Mouse (Mus musculus): ENCODE measurements around the gene Mrps18c. TPM values are rescaled to one million over a fixed set of nuclear protein-coding genes. Genes with fewer than 3 reads are reported as not detected.

Gene Mrps18c
- polyA plus RNA-seq, 1 experiment from 2014 or later, result 184 TPM

GRCm38 (mm10) chr5:100837907-100838306 is 39.5 kb downstream of the Mrps18c start:
- no peaks in the 10 kb centered on the region for H3K4me1 ChIP-seq (ENCODE audit: control insufficient read depth, insufficient read depth, low read length)
- H3K27ac ChIP-seq (ENCODE audit: low read depth, low read length), result no peak overlapping the region
- H3K4me3 ChIP-seq (ENCODE audit: low read depth, low read length), result no peak overlapping the region
- H3K4me2 ChIP-seq (ENCODE audit: low read depth, low read length), result no peak overlapping the region
- H3K9me3 ChIP-seq (ENCODE audit: control insufficient read depth, low read length), result no peaks in the 10 kb centered on the region
- no peak for ATAC-seq (ENCODE audit: low read depth)
- H3K9ac ChIP-seq (replicated peaks; ENCODE audit: low read depth, low read length), result no peak overlapping the region
- no peaks in the 10 kb centered on the region for H3K27me3 ChIP-seq (ENCODE audit: control insufficient read depth, insufficient read depth, low read length)
- no peaks in the 10 kb centered on the region for H3K36me3 ChIP-seq (ENCODE audit: control insufficient read depth, insufficient read depth, low read length)
- 94% methylated on average over 7 of the region's 7 CpGs for WGBS

- no peaks in the 10 kb centered on the region for H3K36me3 ChIP-seq (ENCODE audit: control insufficient read depth, insufficient read depth, low read length)
- H3K4me2 ChIP-seq (ENCODE audit: low read depth, low read length), result no peak overlapping the region
- H3K27ac ChIP-seq (ENCODE audit: low read depth, low read length), result no peak overlapping the region
- peaks cover 7% of the 10 kb centered on the region for H3K4me1 ChIP-seq (ENCODE audit: control insufficient read depth, insufficient read depth, low read length)
- H3K4me3 ChIP-seq (ENCODE audit: low read depth, low read length), result no peak overlapping the region
- no peak overlapping the region for H3K9ac ChIP-seq (replicated peaks; ENCODE audit: low read depth, low read length)
- peaks cover 28% of the 10 kb centered on the region for H3K27me3 ChIP-seq (ENCODE audit: control insufficient read depth, insufficient read depth, low read length)
- 55% methylated on average over 3 of the region's 3 CpGs for WGBS
- H3K9me3 ChIP-seq (ENCODE audit: control insufficient read depth, low read length), result no peaks in the 10 kb centered on the region
- no peak for ATAC-seq (ENCODE audit: low read depth)
Observed at GRCm38 (mm10) chr5:100844485-100844884, 46.1 kb downstream of the Mrps18c start.

- peak within 1 kb of the TSS; percentile 95 for H3K4me2 ChIP-seq (ENCODE audit: low read depth, low read length)
Observed at GRCm38 (mm10) chr5:100845485-100845847, 47.0 kb downstream of the Mrps18c start, which contains the start of gene Gpat3. Gene Gpat3 (plus strand): TSS chr5:100845713.

DNA sequence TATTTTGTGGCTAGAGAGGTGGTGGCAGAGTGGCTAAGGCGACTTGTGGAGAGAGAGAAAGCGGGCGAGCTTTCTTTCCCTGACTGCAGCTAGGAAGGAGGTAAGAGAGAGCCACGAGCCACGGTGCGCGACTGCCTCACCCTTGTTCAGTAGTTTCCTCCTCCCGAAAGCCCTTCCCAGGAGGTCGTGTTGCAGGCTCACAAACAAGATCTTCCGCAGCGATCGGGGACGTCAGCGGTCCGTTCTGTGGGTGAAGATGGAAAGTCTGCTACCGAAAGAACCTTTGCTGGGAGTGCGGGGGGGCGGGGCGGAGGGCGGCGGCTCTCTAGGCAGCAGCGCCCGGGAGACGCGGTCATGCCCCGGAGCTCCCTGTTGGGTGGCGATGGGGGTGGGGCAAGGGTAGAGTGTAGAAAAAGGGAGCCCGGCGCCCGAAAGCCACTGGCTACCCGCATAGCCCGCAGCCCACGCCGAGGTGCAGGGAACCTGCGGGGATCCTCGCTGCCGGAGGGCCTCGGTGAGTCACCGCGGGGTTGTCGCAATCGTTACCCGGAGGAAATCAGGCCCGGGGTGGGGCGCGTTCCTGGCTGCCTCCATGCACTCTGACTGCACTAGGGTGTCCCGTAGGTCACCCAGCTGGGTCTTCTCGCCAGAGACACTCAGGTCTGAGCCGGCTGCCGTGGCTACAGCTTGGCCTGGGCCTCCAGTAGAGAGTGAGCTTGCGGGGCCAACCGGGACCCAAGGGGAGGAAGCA is 47.6 kb downstream of the Mrps18c start:
- Histone ChIP-seq H3K4me3 (ENCODE audit: low read depth, low read length) (peak overlapping the region; percentile 48), H3K4me1 (ENCODE audit: control insufficient read depth, insufficient read depth, low read length) (peaks cover 7% of the 10 kb centered on the region), H3K27ac (ENCODE audit: low read depth, low read length) (no peak overlapping the region), H3K36me3 (ENCODE audit: control insufficient read depth, insufficient read depth, low read length) (no peaks in the 10 kb centered on the region), H3K9ac (replicated peaks; ENCODE audit: low read depth, low read length) (peak overlapping the region; percentile 47), H3K4me2 (ENCODE audit: low read depth, low read length) (peak overlapping the region; percentile 95), H3K9me3 (ENCODE audit: control insufficient read depth, low read length) (no peaks in the 10 kb centered on the region), H3K27me3 (ENCODE audit: control insufficient read depth, insufficient read depth, low read length) (peaks cover 28% of the 10 kb centered on the region)
- ATAC-seq (ENCODE audit: low read depth), result peak; percentile 63
- under 1% methylated on average over 49 of the region's 52 CpGs for WGBS

More at GRCm38 (mm10) chr5:100845485-100845847, 47.0 kb downstream of the Mrps18c start, which contains the start of gene Gpat3:
- ATAC-seq (ENCODE audit: low read depth), result peak; percentile 44; the same call in 1 of the 2 replicates
- peak within 1 kb of the TSS; percentile 48 for H3K4me3 ChIP-seq (ENCODE audit: low read depth, low read length)
- under 1% methylated on average over 16 of the region's 16 CpGs for WGBS
- peaks cover 28% of the 10 kb centered on the region for H3K27me3 ChIP-seq (ENCODE audit: control insufficient read depth, insufficient read depth, low read length)
- peaks cover 7% of the 10 kb centered on the region for H3K4me1 ChIP-seq (ENCODE audit: control insufficient read depth, insufficient read depth, low read length)
- peak within 1 kb of the TSS; percentile 47 for H3K9ac ChIP-seq (replicated peaks; ENCODE audit: low read depth, low read length)
- no peak within 1 kb of the TSS for H3K27ac ChIP-seq (ENCODE audit: low read depth, low read length)
- H3K9me3 ChIP-seq (ENCODE audit: control insufficient read depth, low read length), result no peaks in the 10 kb centered on the region
- no peaks in the 10 kb centered on the region for H3K36me3 ChIP-seq (ENCODE audit: control insufficient read depth, insufficient read depth, low read length)

GRCm38 (mm10) chr5:100846599-100846920 is 48.1 kb downstream of the Mrps18c start:
- Histone ChIP-seq H3K4me2 (ENCODE audit: low read depth, low read length) (peak overlapping the region; percentile 95), H3K27ac (ENCODE audit: low read depth, low read length) (no peak overlapping the region), H3K4me3 (ENCODE audit: low read depth, low read length) (peak overlapping the region; percentile 48), H3K36me3 (ENCODE audit: control insufficient read depth, insufficient read depth, low read length) (no peaks in the 10 kb centered on the region), H3K9me3 (ENCODE audit: control insufficient read depth, low read length) (no peaks in the 10 kb centered on the region), H3K9ac (replicated peaks; ENCODE audit: low read depth, low read length) (peak overlapping the region; percentile 47), H3K4me1 (ENCODE audit: control insufficient read depth, insufficient read depth, low read length) (peaks cover 7% of the 10 kb centered on the region), H3K27me3 (ENCODE audit: control insufficient read depth, insufficient read depth, low read length) (peaks cover 28% of the 10 kb centered on the region)
- peak; percentile 34; the same call in 1 of the 2 replicates for ATAC-seq (ENCODE audit: low read depth)
- 2% methylated on average over 21 of the region's 22 CpGs for WGBS

GRCm38 (mm10) chr5:100847143-100847542 is 48.7 kb downstream of the Mrps18c start:
- WGBS, result 4% methylated on average over 2 of the region's 2 CpGs
- Histone ChIP-seq H3K4me1 (ENCODE audit: control insufficient read depth, insufficient read depth, low read length) (peaks cover 7% of the 10 kb centered on the region), H3K4me2 (ENCODE audit: low read depth, low read length) (peak overlapping the region; percentile 95; the same call in 1 of the 2 replicates), H3K36me3 (ENCODE audit: control insufficient read depth, insufficient read depth, low read length) (no peaks in the 10 kb centered on the region), H3K27ac (ENCODE audit: low read depth, low read length) (no peak overlapping the region), H3K27me3 (ENCODE audit: control insufficient read depth, insufficient read depth, low read length) (peaks cover 28% of the 10 kb centered on the region), H3K4me3 (ENCODE audit: low read depth, low read length) (peak overlapping the region; percentile 48; the same call in 1 of the 2 replicates), H3K9me3 (ENCODE audit: control insufficient read depth, low read length) (no peaks in the 10 kb centered on the region), H3K9ac (replicated peaks; ENCODE audit: low read depth, low read length) (no peak overlapping the region)
- ATAC-seq (ENCODE audit: low read depth), result no peak

DNA sequence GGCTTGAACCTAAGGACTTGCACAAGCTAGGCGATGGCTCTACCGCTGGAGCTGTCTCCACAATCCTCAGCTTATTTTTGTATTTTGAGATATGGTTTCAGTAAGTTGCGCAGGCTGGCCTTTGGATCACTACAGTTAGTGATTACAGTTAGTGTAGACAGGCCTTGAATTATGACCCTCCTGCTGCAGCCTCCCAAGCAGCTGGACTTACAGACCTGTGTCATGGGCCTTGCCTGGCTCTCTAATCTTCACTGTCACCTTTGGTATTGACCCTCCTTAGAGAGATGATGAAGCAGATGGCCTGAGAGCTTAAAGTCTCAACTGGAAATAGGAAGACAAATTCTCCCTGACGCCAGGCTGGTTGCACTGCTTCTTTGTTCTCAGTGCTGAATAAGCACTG is 55.5 kb downstream of the Mrps18c start:
- WGBS, result 83% methylated on average over 4 of the region's 4 CpGs
- Histone ChIP-seq H3K36me3 (ENCODE audit: control insufficient read depth, insufficient read depth, low read length) (no peaks in the 10 kb centered on the region), H3K9me3 (ENCODE audit: control insufficient read depth, low read length) (no peaks in the 10 kb centered on the region), H3K27ac (ENCODE audit: low read depth, low read length) (no peak overlapping the region), H3K4me1 (ENCODE audit: control insufficient read depth, insufficient read depth, low read length) (no peaks in the 10 kb centered on the region), H3K4me2 (ENCODE audit: low read depth, low read length) (no peak overlapping the region), H3K4me3 (ENCODE audit: low read depth, low read length) (no peak overlapping the region), H3K9ac (replicated peaks; ENCODE audit: low read depth, low read length) (no peak overlapping the region), H3K27me3 (ENCODE audit: control insufficient read depth, insufficient read depth, low read length) (no peaks in the 10 kb centered on the region)
- no peak for ATAC-seq (ENCODE audit: low read depth)

Other genes starting within 250 kb of the Mrps18c start
- gene Plac8, start 226.4 kb upstream of the Mrps18c start, polyA plus RNA-seq (2014; fragmentation: Nextera tagmentation; extraction: Ambion mirVana), result 0.48 and 0.89 TPM in 2 replicates
- 58.7 and 59.5 TPM in 2 replicates for gene Coq2, start 123.5 kb upstream of the Mrps18c start, polyA plus RNA-seq (2014; fragmentation: Nextera tagmentation; extraction: Ambion mirVana)
- 0.31 and 1.1 TPM in 2 replicates for gene Hpse, start 78.9 kb upstream of the Mrps18c start, polyA plus RNA-seq (2014; fragmentation: Nextera tagmentation; extraction: Ambion mirVana)
- 27.3 and 29.7 TPM in 2 replicates for gene Helq, start within 50 bp of the Mrps18c start, polyA plus RNA-seq (2014; fragmentation: Nextera tagmentation; extraction: Ambion mirVana)
- gene Abraxas1, start 22.3 kb downstream of the Mrps18c start, polyA plus RNA-seq (2014; fragmentation: Nextera tagmentation; extraction: Ambion mirVana), result 15.4 and 15.5 TPM in 2 replicates
- gene Gpat3, start 47.1 kb downstream of the Mrps18c start, polyA plus RNA-seq (2014; fragmentation: Nextera tagmentation; extraction: Ambion mirVana), result 1.1 and 1.9 TPM in 2 replicates

Measured in neural tube, embryonic 14.5 days (tissue).